Mouse (Mus musculus) layer of hippocampus, postnatal 36 days (tissue): ENCODE data around the gene Rflnb. TPM values are rescaled to one million over a fixed set of nuclear protein-coding genes. Genes with fewer than 3 reads are reported as not detected.
A peak's percentile ranks its signal among the peaks of the same experiment; 100 is the strongest.

ENCODE experiments used
- DNase-seq, 2 experiments: peaks; one replicate each; pipeline ENCODE4 v3.0.0; 2022
- total RNA-seq, 2 experiments: library from RNA; stranded (reverse); gene quantifications; 2 replicates each; pipeline ENCODE4 v1.2.3; 2021

The Rflnb gene
- total RNA-seq, 2 experiments from 2014 or later, result 7.9 to 10.2 TPM

GRCm38 (mm10) chr11:75990965-75991835 lies 36.4 kb downstream of the Rflnb start:
- DNase-seq, result peak in 1 of 2 experiments; percentile 47

GRCm38 (mm10) chr11:75985948-75986347 lies 41.6 kb downstream of the Rflnb start:
- peak in 1 of 2 experiments; percentile 37 for DNase-seq

- DNase-seq, result no peak
Observed at GRCm38 (mm10) chr11:75984581-75984980, 43.0 kb downstream of the Rflnb start.

GRCm38 (mm10) chr11:75983194-75983593 lies 44.4 kb downstream of the Rflnb start:
- no peak for DNase-seq

GRCm38 (mm10) chr11:75980413-75980812 lies 47.2 kb downstream of the Rflnb start:
- no peak for DNase-seq

- no peak for DNase-seq
Observed at GRCm38 (mm10) chr11:75978051-75978450, 49.5 kb downstream of the Rflnb start.

- DNase-seq, result no peak
Observed at GRCm38 (mm10) chr11:75976748-75977147, 50.8 kb downstream of the Rflnb start.

GRCm38 (mm10) chr11:75973988-75974387 lies 53.6 kb downstream of the Rflnb start:
- DNase-seq, result no peak

GRCm38 (mm10) chr11:75972916-75973567 lies 54.5 kb downstream of the Rflnb start:
- DNase-seq, result no peak

GRCm38 (mm10) chr11:75972188-75972587 lies 55.4 kb downstream of the Rflnb start:
- DNase-seq, result no peak

- no peak for DNase-seq
Observed at GRCm38 (mm10) chr11:75970629-75971028, 57.0 kb downstream of the Rflnb start.

Other genes with a start within 250 kb of the Rflnb start
- gene Doc2b, start 231.7 kb downstream of the Rflnb start, total RNA-seq, result 100 to 1,000 TPM; 100 to 102 TPM
- 1 to 10 TPM; 6.6 to 8.6 TPM for gene Rph3al, start 89.4 kb downstream of the Rflnb start, total RNA-seq
- 1 to 10 TPM; 1.8 to 2.3 TPM for gene 1700016K19Rik, start 27.9 kb downstream of the Rflnb start, total RNA-seq
- 10 to 100 TPM; 92.2 to 99.8 TPM for gene Vps53, start 151.9 kb upstream of the Rflnb start, total RNA-seq
- gene Fam57a, start 151.9 kb upstream of the Rflnb start, total RNA-seq, result 10 to 100 TPM; 18.4 to 20.9 TPM
- gene Dbil5, start 189.8 kb upstream of the Rflnb start, total RNA-seq, result 1 to 10 TPM in 1 of 2 experiments, under 1 TPM in 1; 0.65 to 1.2 TPM
- gene Gemin4, start 189.9 kb upstream of the Rflnb start, total RNA-seq, result 1 to 10 TPM; 6.5 to 8.2 TPM
- gene Mrm3, start 215.9 kb upstream of the Rflnb start, total RNA-seq, result 10 to 100 TPM; 16.8 to 17.4 TPM
- gene Glod4, start 215.9 kb upstream of the Rflnb start, total RNA-seq, result 10 to 100 TPM; 51.6 to 59.4 TPM